Mouse (Mus musculus): ENCODE measurements around the gene Fam133b. TPM values are rescaled to one million over a fixed set of nuclear protein-coding genes. Genes with fewer than 3 reads are reported as not detected.
A peak's percentile ranks its signal among the peaks of the same experiment; 100 is the strongest.
"Not testable (repeated sequence)": the region's sequence is repeated elsewhere in the genome, so short reads cannot be mapped to it uniquely, and the experiment has no call there.

Gene Fam133b
- total RNA-seq, 2 experiments from 2014 or later = 43.5 to 46.2 TPM

GRCm38 (mm10) chr5:3516481-3517075 lies 27.1 kb upstream of the Fam133b start:
- peak; percentile 54 to 74 for DNase-seq (ENCODE audit: low spot score in 2 of 2)

- DNase-seq (ENCODE audit: low spot score in 2 of 2) = no peak
These were observed 22.9 kb upstream of the Fam133b start for GRCm38 (mm10) chr5:3520493-3521359.

GRCm38 (mm10) chr5:3521741-3522140 lies 21.9 kb upstream of the Fam133b start:
- DNase-seq (ENCODE audit: low spot score in 2 of 2) = no peak

GRCm38 (mm10) chr5:3522826-3523225 lies 20.8 kb upstream of the Fam133b start:
- no peak for DNase-seq (ENCODE audit: low spot score in 2 of 2)

GRCm38 (mm10) chr5:3527041-3527691 lies 16.5 kb upstream of the Fam133b start:
- no peak for DNase-seq (ENCODE audit: low spot score in 2 of 2)

GRCm38 (mm10) chr5:3529585-3530189 lies 13.9 kb upstream of the Fam133b start:
- DNase-seq (ENCODE audit: low spot score in 2 of 2) = no peak

- DNase-seq (ENCODE audit: low spot score in 2 of 2) = not testable (repeated sequence)
These were observed 11.6 kb upstream of the Fam133b start for GRCm38 (mm10) chr5:3532048-3532447.

- DNase-seq (ENCODE audit: low spot score in 2 of 2) = no peak
These were observed 6.9 kb upstream of the Fam133b start for GRCm38 (mm10) chr5:3536592-3537212.

- no peak for DNase-seq (ENCODE audit: low spot score in 2 of 2)
These were observed 4.8 kb upstream of the Fam133b start for GRCm38 (mm10) chr5:3538505-3539472.

GRCm38 (mm10) chr5:3541871-3542270 lies 1.8 kb upstream of the Fam133b start:
- DNase-seq (ENCODE audit: low spot score in 2 of 2) = no peak

- no peak for DNase-seq (ENCODE audit: low spot score in 2 of 2)
These were observed 792 bp downstream of the Fam133b start for GRCm38 (mm10) chr5:3544480-3544769.

- no peak for DNase-seq (ENCODE audit: low spot score in 2 of 2)
These were observed 2.6 kb downstream of the Fam133b start for GRCm38 (mm10) chr5:3546226-3546625.

GRCm38 (mm10) chr5:3551481-3551880 lies 7.8 kb downstream of the Fam133b start:
- no peak for DNase-seq (ENCODE audit: low spot score in 2 of 2)

GRCm38 (mm10) chr5:3554198-3554597 lies 10.6 kb downstream of the Fam133b start:
- no peak for DNase-seq (ENCODE audit: low spot score in 2 of 2)

- DNase-seq (ENCODE audit: low spot score in 2 of 2) = no peak
These were observed 27.6 kb downstream of the Fam133b start, which contains the start of gene 1700109H08Rik for GRCm38 (mm10) chr5:3571266-3571665. TSS of gene 1700109H08Rik (plus strand) at chr5:3571566.

GRCm38 (mm10) chr5:3574825-3575224 lies 31.2 kb downstream of the Fam133b start:
- DNase-seq (ENCODE audit: low spot score in 2 of 2) = no peak

- no peak for DNase-seq (ENCODE audit: low spot score in 2 of 2)
These were observed 34.3 kb downstream of the Fam133b start for GRCm38 (mm10) chr5:3577939-3578338.

- DNase-seq (ENCODE audit: low spot score in 2 of 2) = no peak
These were observed 35.4 kb downstream of the Fam133b start for GRCm38 (mm10) chr5:3579066-3579465.

- peak; percentile 93 to 97 for DNase-seq (ENCODE audit: low spot score in 2 of 2)
These were observed 52.2 kb downstream of the Fam133b start, which contains the start of gene Pex1 for GRCm38 (mm10) chr5:3595693-3596398. TSS of gene Pex1 (plus strand) at chr5:3596066.

Measured in layer of hippocampus, postnatal 14 days (tissue).